Mouse (Mus musculus): ENCODE results near the gene Cxcl2.

DNA sequence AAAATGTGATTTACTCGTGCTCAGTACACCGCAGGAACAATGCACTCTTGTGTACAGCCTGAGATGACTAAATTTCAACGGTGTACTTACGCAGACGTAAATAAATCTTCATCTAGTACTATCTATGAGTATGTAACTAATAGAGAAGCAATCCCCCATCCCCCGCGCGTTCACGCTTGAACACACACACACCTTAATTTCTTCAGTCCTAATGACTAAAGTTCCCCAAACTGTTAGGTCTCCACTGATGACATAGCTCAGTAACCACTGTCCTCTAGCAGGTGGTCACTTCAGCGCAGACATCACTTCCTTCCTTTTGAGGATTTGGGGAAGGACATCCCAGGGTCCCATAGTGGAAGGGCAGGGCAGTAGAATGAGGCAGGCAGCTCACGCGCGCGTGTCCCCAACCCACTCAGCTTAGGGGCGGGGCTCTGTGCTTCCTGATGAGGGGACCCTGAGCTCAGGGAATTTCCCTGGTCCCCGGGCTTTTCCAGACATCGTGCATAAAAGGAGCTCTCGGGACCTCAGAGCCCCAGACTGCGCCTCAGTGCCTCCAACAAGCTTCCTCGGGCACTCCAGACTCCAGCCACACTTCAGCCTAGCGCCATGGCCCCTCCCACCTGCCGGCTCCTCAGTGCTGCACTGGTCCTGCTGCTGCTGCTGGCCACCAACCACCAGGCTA, at the start of gene Cxcl2:
- TF ChIP-seq GATA1 (IDR thresholded peaks at IDR 0.05; ENCODE audit: low read length) (no peak), TAL1 (IDR thresholded peaks at IDR 0.05; ENCODE audit: low read length) (no peak)
